Mouse (Mus musculus) midbrain, embryonic 16.5 days (tissue): ENCODE results near the gene Washc1. TPM values are rescaled to one million over a fixed set of nuclear protein-coding genes. Genes with fewer than 3 reads are reported as not detected.

Source experiments
- ATAC-seq: fragments of 200-750 bp; cut with Nextera tagmentation; 2 replicates; pipeline ENCODE4 v1.8.0; 2017; ENCODE audit warnings: moderate TSS enrichment
- H3K27ac ChIP-seq: fragments of 300-500 bp; sonication (generic); 2 replicates; pipeline ENCODE4 v1.5.1; 2014; ENCODE audit warnings: mild to moderate bottlenecking, low read length, mixed read lengths
- H3K27me3 ChIP-seq: fragments of 300-500 bp; sonication (generic); 2 replicates; pipeline ENCODE4 v1.6.1; 2014; ENCODE audit warnings: low read depth, low read length, mixed read lengths; ENCODE audit not compliant: control insufficient read depth, insufficient read depth
- H3K36me3 ChIP-seq: fragments of 300-500 bp; sonication (generic); 2 replicates; pipeline ENCODE4 v1.6.1; 2014; ENCODE audit warnings: mild to moderate bottlenecking, low read length, moderate library complexity, mixed read lengths; ENCODE audit not compliant: control insufficient read depth, insufficient read depth
- H3K4me1 ChIP-seq: fragments of 300-500 bp; sonication (generic); 2 replicates; pipeline ENCODE4 v1.6.1; 2014; ENCODE audit warnings: mild to moderate bottlenecking, low read length, mixed read lengths; ENCODE audit not compliant: control insufficient read depth, insufficient read depth
- H3K4me2 ChIP-seq: fragments of 300-500 bp; sonication (generic); 2 replicates; pipeline ENCODE4 v1.6.1; 2014; ENCODE audit warnings: mild to moderate bottlenecking, low read length, mixed read lengths
- H3K4me3 ChIP-seq: fragments of 300-500 bp; sonication (generic); 2 replicates; pipeline ENCODE4 v1.5.1; 2014; ENCODE audit warnings: low read depth, mild to moderate bottlenecking, low read length, moderate library complexity, mixed read lengths
- H3K9ac ChIP-seq: fragments of 300-500 bp; sonication (generic); 2 replicates; pipeline ENCODE4 v1.6.1; 2014; ENCODE audit warnings: low read depth, low read length, mixed read lengths
- H3K9me3 ChIP-seq: fragments of 300-500 bp; sonication (generic); replicated peaks from 2 replicates; pipeline ENCODE4 v1.6.1; 2014; ENCODE audit warnings: mild to moderate bottlenecking, low read length, mixed read lengths; ENCODE audit not compliant: control insufficient read depth, poor library complexity, severe bottlenecking
- WGBS: fragments of 180-500 bp; shearing (Covaris S2); extraction: QIAGEN DNeasy Blood & Tissue Kit; methylation state at CpG from one replicate; pipeline ENCODE4 v1.1.7; 2014; 5-methylcytosine and 5-hydroxymethylcytosine counted together
- polyA plus RNA-seq: library from polyadenylated mRNA; unstranded; fragments of >200 nt; fragmentation: Nextera tagmentation; extraction: Ambion mirVana; gene quantifications from 2 replicates; pipeline ENCODE4 v1.2.1, GENCODE M21; 2015

The Washc1 gene
- polyA plus RNA-seq, 1 experiment from 2014 or later, result 50.2 TPM

GRCm38 (mm10) chr17:66085038-66085437 lies 26.3 kb upstream of the Washc1 start:
- no peak overlapping the region for H3K9ac ChIP-seq
- 96% methylated on average over 1 of the region's 1 CpGs for WGBS
- H3K27ac ChIP-seq, result no peak overlapping the region
- no peaks in the 10 kb centered on the region for H3K27me3 ChIP-seq
- no peak overlapping the region for H3K4me3 ChIP-seq
- H3K4me2 ChIP-seq, result no peak overlapping the region
- no peaks in the 10 kb centered on the region for H3K4me1 ChIP-seq
- peaks cover 10% of the 10 kb centered on the region for H3K36me3 ChIP-seq
- ATAC-seq, result no peak
- no peaks in the 10 kb centered on the region for H3K9me3 ChIP-seq

GRCm38 (mm10) chr17:66090251-66090650 lies 21.1 kb upstream of the Washc1 start:
- H3K4me1 ChIP-seq, result no peaks in the 10 kb centered on the region
- H3K27ac ChIP-seq, result no peak overlapping the region
- no peak for ATAC-seq
- no peak overlapping the region for H3K9ac ChIP-seq
- H3K36me3 ChIP-seq, result peaks cover 5% of the 10 kb centered on the region
- no peak overlapping the region for H3K4me2 ChIP-seq
- no peaks in the 10 kb centered on the region for H3K27me3 ChIP-seq
- H3K9me3 ChIP-seq, result no peaks in the 10 kb centered on the region
- no peak overlapping the region for H3K4me3 ChIP-seq

GRCm38 (mm10) chr17:66091392-66091791 lies 20.0 kb upstream of the Washc1 start:
- WGBS, result 83% methylated on average over 2 of the region's 2 CpGs
- peaks cover 5% of the 10 kb centered on the region for H3K36me3 ChIP-seq
- no peak for ATAC-seq
- H3K9me3 ChIP-seq, result no peaks in the 10 kb centered on the region
- no peaks in the 10 kb centered on the region for H3K4me1 ChIP-seq
- no peak overlapping the region for H3K4me2 ChIP-seq
- no peak overlapping the region for H3K27ac ChIP-seq
- H3K4me3 ChIP-seq, result no peak overlapping the region
- H3K9ac ChIP-seq, result no peak overlapping the region
- no peaks in the 10 kb centered on the region for H3K27me3 ChIP-seq

GRCm38 (mm10) chr17:66092065-66092464 lies 19.3 kb upstream of the Washc1 start:
- Histone ChIP-seq H3K4me2 (no peak overlapping the region), H3K9me3 (no peaks in the 10 kb centered on the region), H3K9ac (no peak overlapping the region), H3K27me3 (no peaks in the 10 kb centered on the region), H3K36me3 (peaks cover 2% of the 10 kb centered on the region), H3K4me1 (no peaks in the 10 kb centered on the region), H3K27ac (no peak overlapping the region), H3K4me3 (no peak overlapping the region)
- WGBS, result 97% methylated on average over 2 of the region's 2 CpGs
- no peak for ATAC-seq

- WGBS, result 93% methylated on average over 3 of the region's 3 CpGs
- Histone ChIP-seq H3K27me3 (no peaks in the 10 kb centered on the region), H3K4me1 (no peaks in the 10 kb centered on the region), H3K9me3 (no peaks in the 10 kb centered on the region), H3K36me3 (peaks cover 2% of the 10 kb centered on the region; the same call in 1 of the 2 replicates), H3K27ac (no peak overlapping the region), H3K9ac (no peak overlapping the region), H3K4me3 (no peak overlapping the region), H3K4me2 (no peak overlapping the region)
- no peak for ATAC-seq
Observed at GRCm38 (mm10) chr17:66092664-66093063, 18.7 kb upstream of the Washc1 start.

GRCm38 (mm10) chr17:66100566-66101379 lies 10.6 kb upstream of the Washc1 start:
- no peaks in the 10 kb centered on the region for H3K27me3 ChIP-seq
- H3K36me3 ChIP-seq, result no peaks in the 10 kb centered on the region
- under 1% methylated on average over 36 of the region's 41 CpGs for WGBS
- peak overlapping the region; percentile 74 for H3K4me3 ChIP-seq
- H3K27ac ChIP-seq, result peak overlapping the region; percentile 95
- no peak for ATAC-seq
- no peaks in the 10 kb centered on the region for H3K9me3 ChIP-seq
- H3K4me1 ChIP-seq, result peaks cover 12% of the 10 kb centered on the region
- peak overlapping the region; percentile 91 for H3K9ac ChIP-seq
- H3K4me2 ChIP-seq, result peak overlapping the region; percentile 99

GRCm38 (mm10) chr17:66101380-66102330 lies 9.7 kb upstream of the Washc1 start, which contains the start of gene Ndufv2:
Gene Ndufv2 (minus strand): TSS chr17:66101559.
- peak within 1 kb of the TSS; percentile 99 for H3K4me2 ChIP-seq
- H3K9me3 ChIP-seq, result no peaks in the 10 kb centered on the region
- no peaks in the 10 kb centered on the region for H3K27me3 ChIP-seq
- peak; percentile 99 for ATAC-seq
- H3K36me3 ChIP-seq, result no peaks in the 10 kb centered on the region
- peak within 1 kb of the TSS; percentile 91 for H3K9ac ChIP-seq
- H3K4me3 ChIP-seq, result peak within 1 kb of the TSS; percentile 74
- under 1% methylated on average over 66 of the region's 67 CpGs for WGBS
- peaks cover 12% of the 10 kb centered on the region for H3K4me1 ChIP-seq
- peak within 1 kb of the TSS; percentile 95 for H3K27ac ChIP-seq

GRCm38 (mm10) chr17:66104076-66104475 lies 7.3 kb upstream of the Washc1 start:
- H3K27me3 ChIP-seq, result no peaks in the 10 kb centered on the region
- ATAC-seq, result no peak
- peaks cover 12% of the 10 kb centered on the region for H3K4me1 ChIP-seq
- H3K36me3 ChIP-seq, result no peaks in the 10 kb centered on the region
- no peak overlapping the region for H3K4me2 ChIP-seq
- no peak overlapping the region for H3K4me3 ChIP-seq
- H3K27ac ChIP-seq, result no peak overlapping the region
- WGBS, result 84% methylated on average over 7 of the region's 7 CpGs
- no peak overlapping the region for H3K9ac ChIP-seq
- no peaks in the 10 kb centered on the region for H3K9me3 ChIP-seq
